Mouse (Mus musculus) forebrain, embryonic 13.5 days (tissue): ENCODE results near the gene Sez6l. TPM values are rescaled to one million over a fixed set of nuclear protein-coding genes. Genes with fewer than 3 reads are reported as not detected.

Experiments
- ATAC-seq: fragments of 200-750 bp; cut with Nextera tagmentation; 2 replicates; pipeline ENCODE4 v1.8.0; 2017
- H3K27ac ChIP-seq: fragments of 300-500 bp; sonication (generic); 2 replicates; pipeline ENCODE4 v1.5.1; 2015; ENCODE audit warnings: inconsistent platforms, mild to moderate bottlenecking, moderate library complexity
- H3K27me3 ChIP-seq: fragments of 300-500 bp; sonication (generic); 2 replicates; pipeline ENCODE4 v1.6.1; 2015; ENCODE audit warnings: mild to moderate bottlenecking, inconsistent platforms
- H3K36me3 ChIP-seq: fragments of 300-500 bp; sonication (generic); 2 replicates; pipeline ENCODE4 v1.6.1; 2015; ENCODE audit warnings: mild to moderate bottlenecking, inconsistent platforms; ENCODE audit not compliant: poor library complexity, severe bottlenecking
- H3K4me1 ChIP-seq: fragments of 300-500 bp; sonication (generic); 2 replicates; pipeline ENCODE4 v1.6.1; 2015; ENCODE audit warnings: inconsistent platforms
- H3K4me2 ChIP-seq: fragments of 300-500 bp; sonication (generic); 2 replicates; pipeline ENCODE4 v1.6.1; 2015; ENCODE audit warnings: inconsistent platforms, mild to moderate bottlenecking, moderate library complexity
- H3K4me3 ChIP-seq: fragments of 300-500 bp; sonication (generic); 2 replicates; pipeline ENCODE4 v1.5.1; 2015; ENCODE audit warnings: mild to moderate bottlenecking, inconsistent platforms
- H3K9ac ChIP-seq: fragments of 300-500 bp; sonication (generic); 2 replicates; pipeline ENCODE4 v1.6.1; 2015; ENCODE audit warnings: mild to moderate bottlenecking, inconsistent platforms
- H3K9me3 ChIP-seq: fragments of 300-500 bp; sonication (generic); replicated peaks from 2 replicates; pipeline ENCODE4 v1.6.1; 2016; ENCODE audit warnings: inconsistent platforms
- WGBS: fragments of 180-500 bp; shearing (Covaris S2); methylation state at CpG from one replicate; pipeline ENCODE4 v1.1.7; 2015; 5-methylcytosine and 5-hydroxymethylcytosine counted together
- polyA plus RNA-seq: library from polyadenylated mRNA; unstranded; fragments of >200 nt; fragmentation: Nextera tagmentation; extraction: Ambion mirVana; gene quantifications from 2 replicates; pipeline ENCODE4 v1.2.1, GENCODE M21; 2015

Gene Sez6l
- polyA plus RNA-seq, 1 experiment from 2014 or later = 22.5 TPM

- Histone ChIP-seq H3K4me1 (peaks cover 42% of the 10 kb centered on the region), H3K36me3 (peaks cover 76% of the 10 kb centered on the region), H3K27me3 (no peaks in the 10 kb centered on the region), H3K4me2 (no peak overlapping the region), H3K9ac (no peak overlapping the region), H3K27ac (0 out of 2 replicates have a peak overlapping the region, but pooled peaks have one; percentile 93), H3K4me3 (no peak overlapping the region), H3K9me3 (no peaks in the 10 kb centered on the region)
- ATAC-seq = no peak
- WGBS = 90% methylated on average over 13 of the region's 13 CpGs
Measured at GRCm38 (mm10) chr5:112369326-112369725, 207.7 kb downstream of the Sez6l start.

Other genes with a start within 250 kb of the Sez6l start
- gene Srrd, start 234.1 kb downstream of the Sez6l start, polyA plus RNA-seq = 47.3 and 57.6 TPM in 2 replicates
- gene Hps4, start 234.1 kb downstream of the Sez6l start, polyA plus RNA-seq = 28.9 and 33.0 TPM in 2 replicates
- 0.18 and 0.23 TPM in 2 replicates for gene Gm6583, start 221.2 kb downstream of the Sez6l start, polyA plus RNA-seq
- gene Asphd2, start 182.3 kb downstream of the Sez6l start, polyA plus RNA-seq = 21.4 and 23.8 TPM in 2 replicates
- gene Gm6588, start 127.8 kb downstream of the Sez6l start, polyA plus RNA-seq = 0.68 and 1.1 TPM in 2 replicates